In the genomic region with DNA sequence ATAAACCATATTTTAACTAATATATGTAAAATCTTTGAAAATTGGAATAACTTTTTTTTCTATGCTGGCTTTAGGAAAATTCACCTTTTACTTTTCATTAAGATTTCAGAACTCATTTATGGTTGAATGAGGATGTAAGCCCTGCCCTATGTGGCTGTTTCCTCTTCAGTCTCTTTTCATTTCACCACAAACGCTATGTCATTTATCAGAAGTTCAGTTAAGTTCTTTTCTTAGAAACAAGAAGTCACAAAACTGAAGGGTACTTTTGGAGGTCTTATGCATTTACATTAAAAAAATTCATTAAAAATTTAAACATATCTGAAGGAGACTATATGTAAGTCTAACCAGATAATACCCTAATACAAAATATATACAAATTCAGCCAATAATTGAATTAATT, we compare ENCODE assay signal across 22 mouse cellular contexts. TPM values are rescaled to one million over a fixed set of nuclear protein-coding genes. Genes with fewer than 3 reads are reported as not detected.
"Had no signal": no experiment of that assay in that cellular context is flagged by ENCODE, and none has a peak within 500 bp of the region (broad histone marks: within the 10 kb centered on the region; RNA-seq: fewer than 3 reads in every experiment).

No protein-coding gene starts in this region.

- H3K4me1 ChIP-seq: kidney, embryonic 15.5 days; limb, embryonic 13.5 days; midbrain, embryonic 12.5 days; stomach, embryonic 15.5 days had no signal

- H3K27ac ChIP-seq: kidney, embryonic 15.5 days; limb, embryonic 13.5 days; liver, embryonic 14.5 days; midbrain, embryonic 12.5 days; stomach, embryonic 15.5 days had no signal

- DNase-seq: kidney, adult 18-20 months; kidney, postnatal 14 days; left cerebral cortex, postnatal 4 days; lung, adult 2 months; lung, postnatal 10 days; lung, postnatal 4 days; thymus, postnatal 4 days had no signal

- H3K9me3 ChIP-seq: kidney, embryonic 15.5 days; limb, embryonic 13.5 days; midbrain, embryonic 12.5 days; stomach, embryonic 15.5 days had no signal

- H3K9ac ChIP-seq: kidney, embryonic 15.5 days; limb, embryonic 13.5 days; liver, embryonic 14.5 days; midbrain, embryonic 12.5 days; stomach, embryonic 15.5 days had no signal

- H3K27me3 ChIP-seq: kidney, embryonic 15.5 days; limb, embryonic 13.5 days; midbrain, embryonic 12.5 days; stomach, embryonic 15.5 days had no signal

- H3K4me2 ChIP-seq: kidney, embryonic 15.5 days; limb, embryonic 13.5 days; midbrain, embryonic 12.5 days; stomach, embryonic 15.5 days had no signal

- ATAC-seq: midbrain, embryonic 16.5 days had no signal

- H3K4me3 ChIP-seq: kidney, embryonic 15.5 days; limb, embryonic 13.5 days; midbrain, embryonic 12.5 days; stomach, embryonic 15.5 days had no signal

- H3K36me3 ChIP-seq: kidney, embryonic 15.5 days; limb, embryonic 13.5 days; midbrain, embryonic 12.5 days; stomach, embryonic 15.5 days had no signal

RNA-seq across cellular contexts. Expression of a gene that starts 15.9 kb away (rescaled TPM):
- total RNA-seq: layer of hippocampus, adult 8-10 months; layer of hippocampus, postnatal 14 days; left cerebral cortex, adult 18-20 months; left cerebral cortex, postnatal 10 days; left cerebral cortex, postnatal 4 days; liver, adult 2 months; megakaryocyte-erythroid progenitor cell, adult 5-6 weeks had no signal
- polyA plus RNA-seq: kidney, embryonic 15.5 days; large intestine, adult 2 months; limb, embryonic 13.5 days; liver, adult 2 months; liver, embryonic 14.5 days; lung, adult 2 months; midbrain, embryonic 12.5 days; midbrain, embryonic 16.5 days; neural tube, embryonic 14.5 days; stomach, embryonic 15.5 days had no signal

RNA-seq across cellular contexts. Expression of a gene that starts 26.8 kb away (rescaled TPM):
- total RNA-seq: layer of hippocampus, postnatal 14 days had no signal

RNA-seq across cellular contexts. Expression of a gene that starts 40.5 kb away (rescaled TPM):
- total RNA-seq: layer of hippocampus, adult 8-10 months; layer of hippocampus, postnatal 14 days; left cerebral cortex, adult 18-20 months; left cerebral cortex, postnatal 10 days; left cerebral cortex, postnatal 4 days had no signal
- polyA plus RNA-seq: kidney, embryonic 15.5 days; midbrain, embryonic 12.5 days; midbrain, embryonic 16.5 days; neural tube, embryonic 14.5 days; testis, adult 2 months had no signal
